Mouse (Mus musculus) CH12.LX (cell line): ENCODE data around the gene C2cd4a. TPM values are rescaled to one million over a fixed set of nuclear protein-coding genes. Genes with fewer than 3 reads are reported as not detected.

Experiments
- DNase-seq: peaks from one replicate; pipeline ENCODE4 v3.0.0-alpha.2; 2013; ENCODE audit errors: extremely low read depth
- H3K27ac ChIP-seq: 2 replicates; pipeline ENCODE4 v1.5.1; 2012; ENCODE audit warnings: low read depth, mild to moderate bottlenecking, control low read depth, moderate library complexity; ENCODE audit not compliant: insufficient read depth
- H3K27me3 ChIP-seq: replicated peaks from 2 replicates; pipeline ENCODE3; 2012; ENCODE audit warnings: inconsistent platforms
- H3K36me3 ChIP-seq, 2 experiments: replicated peaks in 1 of 2; 2 replicates each; pipeline versions ENCODE3 to v1.6.1; 2012; ENCODE audit warnings: inconsistent platforms in 1 of 2, low read length in 1 of 2, mild to moderate bottlenecking in 1 of 2, mixed read lengths in 1 of 2, moderate library complexity in 1 of 2; ENCODE audit not compliant: control insufficient read depth in 1 of 2, insufficient read depth in 1 of 2
- H3K4me1 ChIP-seq, 2 experiments: 2 replicates each; pipeline ENCODE4 v1.6.1; 2012; ENCODE audit warnings: inconsistent platforms in 1 of 2, moderate library complexity in 1 of 2; ENCODE audit not compliant: insufficient read depth in 2 of 2, control insufficient read depth in 1 of 2
- H3K4me2 ChIP-seq: 2 replicates; pipeline ENCODE4 v1.6.1; 2012; ENCODE audit warnings: low read depth, mild to moderate bottlenecking, control low read depth; ENCODE audit not compliant: poor library complexity, insufficient read depth, severe bottlenecking
- H3K4me3 ChIP-seq, 3 experiments: fragments of 150-350 bp in 1 of 3; sonication (generic) in 1 of 3; replicated peaks in 1 of 3; 2 replicates each; pipeline versions ENCODE3 to v1.5.1; 2011 to 2012; ENCODE audit warnings: low read depth in 2 of 3, low read length in 2 of 3, mild to moderate bottlenecking in 2 of 3, moderate library complexity in 2 of 3, control low read depth in 1 of 3, improper control_type of control experiment in 1 of 3, inconsistent platforms in 1 of 3, mixed read lengths in 1 of 3; ENCODE audit not compliant: poor library complexity in 1 of 3
- H3K79me2 ChIP-seq: replicated peaks from 2 replicates; pipeline ENCODE4 v1.6.1; 2012; ENCODE audit warnings: mild to moderate bottlenecking, moderate library complexity; ENCODE audit not compliant: control insufficient read depth, poor library complexity, insufficient read depth, severe bottlenecking; ENCODE audit errors: extremely low read depth
- H3K9ac ChIP-seq: 2 replicates; pipeline ENCODE4 v1.6.1; 2012; ENCODE audit warnings: low read depth, mild to moderate bottlenecking, control low read depth, moderate library complexity; ENCODE audit not compliant: insufficient read depth
- H3K9me3 ChIP-seq: replicated peaks from 2 replicates; pipeline ENCODE3; 2012; ENCODE audit warnings: low read length, inconsistent platforms, mixed read lengths
- CHD2 ChIP-seq: IDR thresholded peaks from 2 replicates; pipeline ENCODE4 v1.6.1; 2011; ENCODE audit warnings: low read length, improper control_type of control experiment
- CTCF ChIP-seq, 2 experiments: IDR thresholded peaks in 1 of 2; conservative IDR thresholded peaks in 1 of 2; 2 replicates each; pipeline ENCODE4 v1.5.1; 2011 to 2012; ENCODE audit warnings: low read depth in 2 of 2, low read length in 2 of 2, improper control_type of control experiment in 1 of 2, inconsistent platforms in 1 of 2, mild to moderate bottlenecking in 1 of 2, moderate library complexity in 1 of 2
- ELF1 ChIP-seq: IDR thresholded peaks from 2 replicates; pipeline ENCODE4 v1.6.1; 2014; ENCODE audit warnings: low read depth, mild to moderate bottlenecking, inconsistent platforms, low read length, improper control_type of control experiment
- HCFC1 ChIP-seq: IDR thresholded peaks from 2 replicates; pipeline ENCODE4 v1.6.1; 2012; ENCODE audit warnings: low read depth, mild to moderate bottlenecking, inconsistent platforms, low read length, improper control_type of control experiment
- KAT2A ChIP-seq: IDR thresholded peaks from 2 replicates; pipeline ENCODE4 v1.6.1; 2012; ENCODE audit warnings: low read length, improper control_type of control experiment, inconsistent platforms; ENCODE audit not compliant: insufficient replicate concordance
- MAZ ChIP-seq: IDR thresholded peaks from 2 replicates; pipeline ENCODE4 v1.6.1; 2012; ENCODE audit warnings: low read depth, mild to moderate bottlenecking, inconsistent platforms, low read length, improper control_type of control experiment, moderate library complexity
- MXI1 ChIP-seq: IDR thresholded peaks from 2 replicates; pipeline ENCODE4 v1.6.1; 2011; ENCODE audit warnings: mild to moderate bottlenecking, low read depth, low read length, improper control_type of control experiment
- RAD21 ChIP-seq: IDR thresholded peaks from 2 replicates; pipeline ENCODE4 v1.6.1; 2011; ENCODE audit warnings: low read depth, mild to moderate bottlenecking, low read length, improper control_type of control experiment, moderate library complexity
- SMC3 ChIP-seq: IDR thresholded peaks from 2 replicates; pipeline ENCODE4 v1.6.1; 2011; ENCODE audit warnings: low read depth, low read length, improper control_type of control experiment
- TCF12 ChIP-seq: IDR thresholded peaks from 2 replicates; pipeline ENCODE4 v1.6.1; 2014; ENCODE audit warnings: low read depth, mild to moderate bottlenecking, inconsistent platforms, low read length, improper control_type of control experiment
- UBTF ChIP-seq: IDR thresholded peaks from 2 replicates; pipeline ENCODE4 v1.6.1; 2012; ENCODE audit warnings: low read depth, mild to moderate bottlenecking, inconsistent platforms, low read length, improper control_type of control experiment, moderate library complexity
- USF1 ChIP-seq: IDR thresholded peaks from 2 replicates; pipeline ENCODE4 v1.6.1; 2014; ENCODE audit warnings: low read depth, mild to moderate bottlenecking, inconsistent platforms, low read length, improper control_type of control experiment
- USF2 ChIP-seq: conservative IDR thresholded peaks from 2 replicates; pipeline ENCODE4 v1.6.1; 2011; ENCODE audit warnings: low read depth, low read length, improper control_type of control experiment
- ZC3H11A ChIP-seq: IDR thresholded peaks from 2 replicates; pipeline ENCODE4 v1.6.1; 2012; ENCODE audit warnings: low read depth, mild to moderate bottlenecking, inconsistent platforms, low read length, improper control_type of control experiment
- ZNF384 ChIP-seq: IDR thresholded peaks from 2 replicates; pipeline ENCODE4 v1.6.1; 2012; ENCODE audit warnings: low read depth, low read length, improper control_type of control experiment, inconsistent platforms
- dilution Hi-C: fragments of 300-500 bp; cut with MboI; formaldehyde crosslinking; loops from 2 replicates; pipeline ENCODE4 v1.14.3; 2020; ENCODE audit warnings: low sequenced_read_pairs; ENCODE audit not compliant: extremely low pct_unique_long_range_greater_than_20kb, extremely low pct_ligation_motif_present
- in situ Hi-C: fragments of 300-500 bp; cut with MboI; formaldehyde crosslinking; loops from 3 replicates; pipeline ENCODE4 v1.14.3; 2019; ENCODE audit warnings: low sequenced_read_pairs, low pct_ligation_motif_present, low pct_unique_long_range_greater_than_20kb, mixed read lengths
- polyA plus RNA-seq: library from polyadenylated mRNA; unstranded; fragments of >175 nt; gene quantifications from 2 replicates; pipeline ENCODE4 v1.2.1, GENCODE M21; 2012; ENCODE audit warnings: low read depth; ENCODE audit not compliant: insufficient read length
- total RNA-seq, 2 experiments: library from RNA; depleted of rRNA; stranded (reverse); fragments of 300-350 nt in 1 of 2; fragments of >200 nt in 1 of 2; gene quantifications; 2 replicates each; pipeline ENCODE4 v1.2.3; 2012 to 2014

C2cd4a gene
- total and polyA plus RNA-seq, 3 experiments = 0.16 TPM; not detected in 2

- H3K27me3 ChIP-seq = no peaks in the 10 kb centered on the region
- no peak for DNase-seq
- H3K79me2 ChIP-seq = no peaks in the 10 kb centered on the region
- TF ChIP-seq KAT2A (no peak), CTCF (conservative IDR thresholded peaks at IDR 0.05 in 1 of 2, IDR thresholded peaks at IDR 0.05 in 1 of 2; ENCODE audit: low read depth in 2 of 2, low read length in 2 of 2) (peak in 1 of 2 experiments; percentile 36; a peak in 2 of 4 replicates)
- H3K4me3 ChIP-seq = no peak overlapping the region
- H3K9ac ChIP-seq = no peak overlapping the region
- in situ Hi-C loops (loop anchor here (10.0 kb wide), 1 partner anchor 164 kb away; no protein-coding TSS in a partner anchor), dilution Hi-C loops (no loop called here)
- no peak overlapping the region for H3K4me2 ChIP-seq
- no peaks in the 10 kb centered on the region for H3K36me3 ChIP-seq
- H3K27ac ChIP-seq = no peak overlapping the region
- peaks cover 5 to 22% of the 10 kb centered on the region in 2 experiments for H3K4me1 ChIP-seq
- H3K9me3 ChIP-seq = no peaks in the 10 kb centered on the region
Observed at GRCm38 (mm10) chr9:67810527-67810926, 21.6 kb downstream of the C2cd4a start.

GRCm38 (mm10) chr9:67807000-67807399, 25.1 kb downstream of the C2cd4a start:
- no peak for TF ChIP-seq TCF12
- TF ChIP-seq ELF1 = no peak
- TF ChIP-seq MAZ = no peak
- H3K9ac ChIP-seq = no peak overlapping the region
- no peak overlapping the region for H3K4me3 ChIP-seq
- in situ Hi-C loops = no loop called here
- H3K9me3 ChIP-seq = no peaks in the 10 kb centered on the region
- H3K79me2 ChIP-seq = no peaks in the 10 kb centered on the region
- dilution Hi-C loops = no loop called here
- no peaks in the 10 kb centered on the region for H3K36me3 ChIP-seq
- H3K4me2 ChIP-seq = no peak overlapping the region
- H3K27me3 ChIP-seq = no peaks in the 10 kb centered on the region
- no peak overlapping the region for H3K27ac ChIP-seq
- peaks cover 0 to 2% of the 10 kb centered on the region in 2 experiments; a peak in 1 of 4 replicates for H3K4me1 ChIP-seq
- DNase-seq = no peak

GRCm38 (mm10) chr9:67802241-67802640, 29.9 kb downstream of the C2cd4a start:
- H3K36me3 ChIP-seq = no peaks in the 10 kb centered on the region
- H3K4me3 ChIP-seq = no peak overlapping the region
- peak; percentile 50 for DNase-seq
- H3K4me1 ChIP-seq = peaks cover 6 to 18% of the 10 kb centered on the region in 2 experiments
- H3K27me3 ChIP-seq = no peaks in the 10 kb centered on the region
- H3K9ac ChIP-seq = no peak overlapping the region
- no peaks in the 10 kb centered on the region for H3K9me3 ChIP-seq
- H3K4me2 ChIP-seq = no peak overlapping the region
- no peak overlapping the region for H3K27ac ChIP-seq
- no peaks in the 10 kb centered on the region for H3K79me2 ChIP-seq
- dilution Hi-C loops (no loop called here), in situ Hi-C loops (no loop called here)
- peak; percentile 56 to 73; a peak in 3 of 4 replicates for TF ChIP-seq CTCF (conservative IDR thresholded peaks at IDR 0.05 in 1 of 2, IDR thresholded peaks at IDR 0.05 in 1 of 2; ENCODE audit: low read depth in 2 of 2, low read length in 2 of 2)
- TF ChIP-seq ZNF384 = no peak
- no peak for TF ChIP-seq ZC3H11A
- no peak for TF ChIP-seq CHD2
- peak; percentile 77 for TF ChIP-seq SMC3
- no peak for TF ChIP-seq TCF12
- no peak for TF ChIP-seq HCFC1
- TF ChIP-seq RAD21 = peak; percentile 69
- TF ChIP-seq UBTF = no peak
- TF ChIP-seq USF2 = no peak
- no peak for TF ChIP-seq MXI1
- TF ChIP-seq USF1 = no peak
